Mouse (Mus musculus): ENCODE results near the gene Asns.

Asns gene

DNA sequence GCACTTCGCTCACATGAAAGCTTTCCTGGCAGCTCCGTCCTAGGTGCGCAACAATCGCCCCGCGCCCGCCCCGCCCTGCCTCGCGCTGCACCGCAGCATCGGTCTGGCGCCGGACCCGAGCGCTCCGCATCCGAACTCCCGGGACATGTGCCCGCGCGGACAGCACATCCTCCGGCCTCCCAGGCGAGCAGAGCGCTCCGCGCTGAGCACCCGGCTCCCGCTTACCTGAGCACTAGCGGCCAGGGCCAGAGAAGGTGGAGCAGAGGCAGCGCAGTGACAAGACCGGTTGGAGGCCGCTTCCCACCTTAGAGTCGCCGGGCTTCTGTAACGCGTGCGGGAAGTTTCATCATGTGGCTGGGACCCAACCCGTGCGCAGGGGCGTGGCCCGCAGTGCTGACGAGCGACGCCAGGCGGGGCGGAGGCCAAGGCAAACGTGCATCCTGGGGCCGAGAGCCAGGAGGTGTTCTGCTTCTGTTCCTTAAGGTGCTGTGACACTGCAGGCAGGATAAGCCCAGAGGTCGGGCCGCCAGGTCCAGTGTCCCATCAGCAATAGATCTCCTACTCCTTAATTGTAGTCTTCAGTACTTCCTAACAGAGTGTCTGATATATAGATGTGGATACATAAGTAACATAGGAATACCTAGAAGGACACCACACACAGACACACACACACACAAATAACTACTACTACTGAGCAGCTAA, at the start of gene Asns:
Asns (minus strand) TSS at position 371 of the 702 bp plus-strand sequence.
- DNase-seq (ENCODE audit: low spot score in 2 of 2) = peak; percentile 62 to 87

DNA sequence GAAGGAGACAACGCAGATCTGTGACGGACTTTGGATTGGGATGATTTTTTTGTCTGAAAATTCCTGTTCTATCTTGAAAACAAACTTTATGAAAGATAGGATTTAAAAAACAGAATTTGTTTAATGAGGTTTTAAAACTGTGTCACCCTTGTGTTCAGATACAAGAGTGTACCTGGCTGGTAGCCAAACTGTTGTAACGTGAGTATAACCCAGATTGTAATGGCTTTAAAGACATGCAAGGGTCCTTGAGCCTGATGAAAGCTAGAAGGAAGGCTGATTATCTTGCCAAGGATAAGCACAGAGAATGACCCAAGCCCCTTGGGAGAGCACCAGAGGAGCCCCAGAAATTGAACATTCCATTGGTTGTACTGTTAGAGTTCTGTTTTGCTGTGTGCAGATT, 48.7 kb upstream of the Asns start:
- no peak for DNase-seq (ENCODE audit: low spot score in 2 of 2)

DNA sequence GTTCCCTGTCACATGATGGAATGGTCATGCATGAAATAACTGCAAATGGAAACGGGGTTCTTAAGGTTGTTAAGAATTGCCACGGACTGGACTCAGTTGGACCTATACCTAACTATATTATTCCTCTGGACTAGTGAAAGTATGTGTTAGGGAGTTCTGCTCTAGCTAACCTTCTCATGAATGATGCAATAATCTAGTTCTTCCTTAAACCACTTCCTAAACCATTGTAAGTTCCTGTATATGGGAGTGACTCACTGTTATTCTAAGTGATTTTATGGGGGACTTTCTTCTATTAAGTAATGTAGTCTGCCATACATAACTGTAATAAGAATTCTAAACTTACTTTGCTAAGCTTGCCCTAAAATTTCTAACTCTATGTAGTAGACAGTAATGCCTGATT, 44.8 kb upstream of the Asns start:
- DNase-seq (ENCODE audit: low spot score in 2 of 2) = no peak

DNA sequence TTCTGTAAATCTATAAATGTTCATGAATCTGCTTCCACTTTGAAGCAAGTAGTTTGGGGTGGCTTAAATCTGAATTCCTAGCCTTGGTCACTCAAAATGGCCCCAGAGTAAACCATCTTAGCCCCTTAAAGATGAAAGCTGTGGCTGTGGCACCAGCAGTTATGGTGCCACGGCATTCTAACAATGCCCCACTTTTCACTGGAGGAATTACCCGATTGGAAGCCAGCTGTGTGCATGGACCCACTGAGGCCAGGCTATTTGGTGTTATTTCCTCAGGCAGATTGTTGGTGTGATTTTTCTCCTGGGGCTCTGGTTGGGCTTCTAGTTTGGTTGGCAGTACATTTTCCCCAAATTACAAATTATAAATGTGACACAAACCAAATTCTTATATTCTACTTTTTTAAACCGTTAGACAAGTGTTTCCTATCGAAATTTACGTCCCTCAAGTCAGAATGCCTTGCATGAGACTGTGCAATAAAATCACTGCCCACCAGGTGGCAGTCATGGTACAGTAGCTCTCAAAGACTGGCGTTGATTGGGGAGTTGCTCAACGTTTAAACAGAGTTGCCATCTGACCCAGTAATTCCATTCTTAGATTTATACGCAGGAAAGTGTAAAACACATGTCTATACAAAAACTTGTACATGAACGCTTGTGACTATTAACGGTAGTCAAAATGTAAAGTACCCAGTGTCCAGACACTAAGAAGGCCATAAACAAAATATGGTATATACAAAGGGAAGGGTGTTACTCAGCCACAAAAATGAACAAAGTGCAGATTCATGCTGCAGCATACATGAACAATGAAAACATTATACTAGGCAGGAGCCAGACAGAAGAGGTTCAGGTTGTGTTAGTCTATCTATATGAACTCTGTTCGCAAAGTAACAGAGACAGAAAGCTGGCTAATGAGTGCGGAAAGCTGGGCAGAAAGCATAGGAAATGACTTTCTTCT, 40.0 kb upstream of the Asns start:
- DNase-seq (ENCODE audit: low spot score in 2 of 2) = peak; percentile 16 to 91

DNA sequence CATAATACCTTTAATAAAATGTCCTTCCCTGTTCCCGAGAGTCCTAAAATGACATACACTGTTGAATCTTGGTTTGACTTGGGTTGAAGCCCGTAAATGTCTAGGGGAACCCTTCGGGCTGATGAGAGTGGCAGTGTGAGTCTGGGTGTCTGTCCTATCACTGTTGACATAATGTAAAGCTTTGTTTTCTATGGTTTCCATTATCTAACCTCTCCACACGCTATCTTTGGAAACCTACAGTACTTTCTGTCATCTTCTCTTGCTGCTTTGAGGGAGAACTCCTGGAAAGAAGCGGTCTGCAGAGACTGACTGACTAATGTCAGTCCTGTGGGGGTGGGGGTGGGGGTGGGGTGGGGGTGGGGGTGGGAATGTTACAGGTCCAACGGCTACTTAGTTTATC, 39.0 kb upstream of the Asns start:
- no peak for DNase-seq (ENCODE audit: low spot score in 2 of 2)

DNA sequence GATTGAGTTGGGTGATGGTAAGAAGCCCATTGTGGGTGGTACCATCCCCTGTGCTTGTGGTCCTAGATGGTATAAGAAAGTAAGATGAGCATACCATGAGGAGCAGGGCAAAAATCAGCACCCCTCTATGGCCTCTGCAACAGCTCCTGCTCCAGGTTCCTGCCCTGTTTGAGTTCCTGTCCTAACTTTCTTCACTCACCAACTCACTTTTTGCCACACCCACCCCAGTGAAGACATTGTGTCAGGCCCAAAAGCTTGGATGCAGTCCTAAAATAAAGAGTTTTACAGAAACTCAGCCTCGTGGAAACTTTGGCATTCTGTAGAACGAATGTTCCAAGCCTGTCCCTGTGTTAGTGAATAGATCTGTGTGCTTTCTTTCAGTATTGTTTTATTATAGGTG, 36.1 kb upstream of the Asns start:
- DNase-seq (ENCODE audit: low spot score in 2 of 2) = no peak

DNA sequence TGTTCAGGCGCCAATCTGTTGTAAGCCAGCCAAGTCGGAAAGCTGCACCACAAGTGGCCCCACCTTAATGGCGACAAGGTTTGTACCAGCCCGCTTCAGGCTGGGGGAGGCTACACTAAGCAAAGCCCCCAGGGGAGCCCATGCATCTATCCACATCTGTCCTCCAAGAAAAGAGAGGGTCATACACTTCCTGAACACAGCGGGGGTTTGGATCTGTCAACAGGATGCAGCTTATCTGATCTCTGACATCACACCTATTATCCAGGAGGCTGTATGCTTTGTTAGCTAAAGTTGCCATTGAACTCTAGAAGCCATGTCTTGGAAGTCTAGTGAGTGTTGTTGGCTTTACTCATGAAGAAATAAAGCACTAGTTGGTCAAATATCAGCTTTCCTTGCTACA, 35.2 kb upstream of the Asns start:
- DNase-seq (ENCODE audit: low spot score in 2 of 2) = no peak

DNA sequence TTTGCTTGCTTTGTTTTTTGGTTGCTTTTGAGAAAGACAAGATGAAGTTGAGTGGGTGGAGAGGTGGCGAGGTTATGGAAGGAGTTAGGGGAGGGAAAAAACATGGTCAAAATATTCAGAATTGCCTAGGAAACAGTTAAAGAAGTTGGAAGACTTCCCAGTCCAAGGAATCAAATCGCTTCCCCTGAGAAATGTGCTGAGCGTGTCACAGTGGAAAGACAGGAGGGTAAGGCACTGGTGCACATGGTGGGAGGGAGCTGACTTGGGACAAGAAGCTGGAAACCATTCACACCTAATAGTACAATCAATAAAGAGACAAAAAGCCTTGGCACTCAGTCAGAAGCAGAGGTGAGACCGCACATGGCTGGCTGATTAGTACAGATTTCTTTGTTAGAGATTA, 23.2 kb upstream of the Asns start:
- DNase-seq (ENCODE audit: low spot score in 2 of 2) = no peak

DNA sequence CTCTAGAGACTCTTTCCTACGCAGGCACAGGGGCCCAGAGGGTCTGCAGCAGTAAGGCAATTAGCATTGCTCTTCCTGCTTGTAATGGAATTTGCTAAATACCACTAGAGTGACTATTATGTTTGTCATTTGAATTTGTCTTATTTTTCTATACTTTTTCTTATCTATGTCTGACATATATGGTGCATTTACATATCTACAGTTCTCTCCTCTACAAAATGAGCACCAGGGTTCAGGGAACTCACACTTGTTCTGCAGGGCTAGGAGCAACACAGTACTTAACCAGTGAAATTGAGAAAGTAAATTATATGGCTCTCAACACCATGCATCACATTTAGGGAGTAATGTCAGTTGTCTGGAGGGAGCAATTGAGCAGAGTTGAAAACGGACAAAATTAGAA, 21.2 kb upstream of the Asns start:
- DNase-seq (ENCODE audit: low spot score in 2 of 2) = no peak

DNA sequence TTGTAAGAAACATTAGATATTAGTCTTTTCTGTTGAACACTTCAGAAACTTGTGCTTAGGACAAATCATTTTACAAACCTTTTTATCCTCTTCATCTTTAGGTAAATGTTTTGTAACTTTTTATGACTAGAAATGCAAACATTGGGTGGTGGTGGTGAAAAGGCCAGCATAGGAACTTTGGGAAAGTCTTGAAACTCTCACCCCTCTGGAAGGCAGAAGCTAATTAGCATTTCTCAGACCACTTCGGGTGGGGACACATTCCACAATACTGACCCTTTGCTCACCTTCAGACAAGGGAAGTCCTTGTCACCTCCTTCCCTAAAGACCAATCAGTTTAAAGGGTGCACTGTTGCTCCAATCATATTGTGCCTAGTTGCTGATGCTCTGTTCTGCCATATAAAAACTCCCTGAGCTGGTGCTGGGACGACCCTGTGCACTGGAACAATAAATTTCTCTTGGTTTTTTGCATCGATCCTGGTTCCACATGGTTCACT, 18.8 kb upstream of the Asns start:
- no peak for DNase-seq (ENCODE audit: low spot score in 2 of 2)

DNA sequence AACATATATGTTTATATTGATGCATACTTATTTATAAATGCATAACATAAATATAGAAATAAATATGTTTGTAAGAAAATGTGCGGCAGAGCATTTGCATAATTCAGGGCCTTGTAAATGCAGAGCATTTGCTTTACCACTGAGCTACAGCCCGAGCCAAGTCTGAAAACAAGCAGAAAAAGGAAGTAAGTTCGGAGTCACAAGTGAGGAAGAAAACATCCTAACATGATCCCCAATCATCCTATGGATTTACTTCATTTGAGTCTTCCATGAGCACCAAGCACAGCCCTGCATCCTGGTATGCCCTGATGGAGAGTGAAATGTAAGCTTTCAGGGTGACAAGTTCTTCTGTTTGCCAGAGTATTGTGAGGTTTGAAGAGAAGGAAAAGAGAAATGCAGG, 15.2 kb upstream of the Asns start:
- no peak for DNase-seq (ENCODE audit: low spot score in 2 of 2)

DNA sequence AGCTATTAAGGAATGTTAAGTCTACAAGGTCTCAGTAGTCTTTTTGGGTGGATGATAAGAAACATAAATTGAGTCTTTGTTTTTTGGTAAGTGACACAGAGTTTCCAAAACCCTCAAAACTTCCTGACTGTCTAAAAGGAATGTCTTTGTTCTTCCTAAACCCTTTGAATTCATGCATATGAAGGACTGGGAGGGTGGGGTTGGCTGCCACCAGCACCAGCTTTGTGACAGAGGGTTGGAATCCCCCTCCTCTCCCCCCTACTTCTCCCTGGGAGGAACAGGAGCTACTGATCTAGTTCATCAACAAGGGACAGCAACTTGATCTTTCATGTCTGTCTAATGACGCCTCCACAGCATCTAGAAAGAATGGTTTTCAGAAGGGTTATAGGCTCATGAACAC, 13.7 kb upstream of the Asns start:
- DNase-seq (ENCODE audit: low spot score in 2 of 2) = no peak

DNA sequence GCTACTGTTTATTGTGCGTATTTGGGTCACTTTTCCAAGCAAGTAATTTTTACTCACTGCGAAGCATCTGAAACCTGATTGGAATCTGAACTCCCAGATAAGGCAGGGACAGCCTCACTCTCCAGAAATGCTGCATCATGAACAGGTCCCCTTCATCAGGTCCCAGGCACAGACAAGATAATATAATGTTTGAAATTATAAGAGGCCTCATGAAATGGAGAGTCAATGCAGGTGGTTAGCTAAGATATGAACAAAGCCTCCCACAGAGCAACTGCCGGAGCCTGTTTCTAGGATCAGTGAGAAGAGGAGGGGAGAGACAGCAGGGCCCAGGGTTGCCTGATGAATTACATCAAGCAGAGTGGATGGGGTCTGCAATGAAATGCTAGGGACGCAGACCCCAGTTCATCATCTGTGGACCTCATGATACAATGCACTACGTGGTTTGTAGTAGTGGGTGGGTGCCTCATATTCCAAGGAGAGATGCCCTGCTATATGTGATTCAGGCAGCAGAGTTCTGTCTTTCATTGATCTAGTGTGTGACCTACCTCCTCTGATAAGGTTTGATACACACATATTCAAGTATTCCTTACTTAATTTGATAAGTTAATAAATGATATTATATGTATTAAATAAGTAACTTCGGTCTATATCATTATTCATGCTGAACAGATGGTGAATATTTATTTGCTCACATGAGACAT, 5.1 kb upstream of the Asns start:
- no peak for DNase-seq (ENCODE audit: low spot score in 2 of 2)

DNA sequence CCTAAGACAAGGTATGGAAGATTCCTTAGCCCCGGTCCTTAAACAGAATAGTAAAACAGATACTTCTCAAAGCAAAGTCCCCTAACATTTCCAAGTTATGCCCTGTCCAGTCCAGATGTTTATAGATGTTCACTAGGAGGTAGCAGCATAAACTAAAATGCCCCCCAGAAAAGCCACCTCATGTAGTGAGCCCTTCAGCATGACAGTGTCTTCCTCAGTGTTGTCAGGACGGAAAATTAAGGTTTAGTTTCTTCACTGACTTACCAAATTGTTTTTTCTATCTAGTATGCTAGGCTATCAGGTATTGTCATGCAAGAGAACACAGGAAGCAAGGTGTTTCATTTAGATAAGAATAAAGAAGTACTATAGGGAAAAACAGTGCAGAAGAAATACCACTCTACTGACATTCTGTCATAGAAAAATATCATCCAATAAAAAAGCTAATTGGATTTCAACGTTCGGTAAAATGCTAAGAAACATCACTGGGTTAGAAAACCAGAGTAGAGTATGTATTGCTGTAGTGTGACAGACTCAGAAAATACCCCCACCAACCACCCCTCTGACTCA, 4.1 kb upstream of the Asns start:
- DNase-seq (ENCODE audit: low spot score in 2 of 2) = no peak

DNA sequence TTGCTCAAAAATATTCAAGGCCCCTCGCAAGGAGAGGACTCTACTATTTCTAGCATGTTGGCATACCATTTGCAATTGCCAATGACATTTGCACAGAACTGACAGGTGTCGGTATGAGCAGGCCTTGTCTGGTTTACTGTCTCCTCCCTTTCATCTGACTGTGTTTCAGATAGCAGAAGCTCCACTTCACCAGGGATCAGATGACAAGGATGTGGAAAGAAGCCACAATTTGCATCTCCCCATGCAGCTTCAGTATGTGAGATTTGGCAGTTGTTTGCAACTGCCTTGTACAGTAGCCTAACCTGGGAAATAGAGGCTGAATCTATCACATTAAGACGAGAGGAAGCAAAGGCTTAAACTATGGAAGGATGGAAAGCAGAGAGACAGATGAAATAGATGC, 3.6 kb upstream of the Asns start:
- DNase-seq (ENCODE audit: low spot score in 2 of 2) = no peak

DNA sequence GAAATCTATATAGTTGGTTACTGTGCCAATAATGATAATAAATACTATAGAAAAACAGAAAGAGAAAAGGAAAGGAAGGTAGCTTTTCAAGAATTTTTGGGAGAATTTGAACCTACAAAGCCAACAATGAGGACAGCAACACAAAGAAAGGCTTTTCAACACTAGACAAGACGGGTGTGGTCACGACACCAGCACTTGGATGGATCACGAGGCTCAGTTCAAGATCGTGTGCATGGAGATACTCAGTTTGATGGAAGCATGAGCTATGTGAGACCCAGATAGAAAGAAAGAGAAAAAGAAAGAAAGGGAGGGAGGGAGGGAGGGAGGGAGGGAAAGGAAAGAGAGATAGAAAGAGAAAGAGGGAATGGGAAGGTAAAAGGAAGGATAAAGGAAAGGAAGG, 2.8 kb upstream of the Asns start:
- no peak for DNase-seq (ENCODE audit: low spot score in 2 of 2)

DNA sequence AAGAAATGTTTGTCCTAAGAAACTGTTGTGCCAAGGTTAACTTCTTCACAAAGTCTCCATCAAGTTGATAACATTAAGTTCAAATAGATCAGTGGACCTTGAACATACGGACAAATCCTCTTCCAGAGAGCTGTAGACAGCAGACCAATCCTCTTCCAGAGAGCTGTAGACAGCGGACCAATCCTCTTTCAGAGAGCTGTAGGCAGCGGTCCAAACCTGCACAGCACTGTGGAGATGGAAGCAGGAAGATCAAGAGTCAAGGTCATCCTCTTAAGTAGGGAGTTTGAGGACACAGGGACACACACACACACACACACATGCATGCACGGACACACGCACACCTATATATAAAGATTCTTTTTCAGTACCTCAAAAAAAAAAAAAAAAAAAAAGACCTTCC, 612 bp upstream of the Asns start:
- no peak for DNase-seq (ENCODE audit: low spot score in 2 of 2)

DNA sequence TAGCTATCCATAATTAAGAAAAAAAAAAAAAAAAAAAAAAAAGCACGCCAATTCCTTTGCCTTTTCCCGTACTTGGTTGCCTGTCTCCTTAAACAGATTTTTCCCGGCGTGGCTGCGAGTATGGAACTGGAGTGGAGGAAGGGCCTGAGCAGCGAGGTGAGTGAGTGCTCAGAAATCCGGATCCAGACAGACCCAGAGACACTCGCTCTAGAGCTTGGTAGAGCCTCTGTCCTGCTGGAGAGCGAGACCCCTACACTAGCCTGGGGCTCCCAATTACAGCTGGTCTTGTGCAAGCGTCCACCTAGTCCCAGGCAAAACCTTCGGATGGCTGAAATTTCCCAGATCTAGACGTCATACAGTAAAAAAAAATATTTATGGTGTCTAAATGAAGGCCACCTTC, 603 bp downstream of the Asns start:
- DNase-seq (ENCODE audit: low spot score in 2 of 2) = peak in 1 of 2 experiments; percentile 14

DNA sequence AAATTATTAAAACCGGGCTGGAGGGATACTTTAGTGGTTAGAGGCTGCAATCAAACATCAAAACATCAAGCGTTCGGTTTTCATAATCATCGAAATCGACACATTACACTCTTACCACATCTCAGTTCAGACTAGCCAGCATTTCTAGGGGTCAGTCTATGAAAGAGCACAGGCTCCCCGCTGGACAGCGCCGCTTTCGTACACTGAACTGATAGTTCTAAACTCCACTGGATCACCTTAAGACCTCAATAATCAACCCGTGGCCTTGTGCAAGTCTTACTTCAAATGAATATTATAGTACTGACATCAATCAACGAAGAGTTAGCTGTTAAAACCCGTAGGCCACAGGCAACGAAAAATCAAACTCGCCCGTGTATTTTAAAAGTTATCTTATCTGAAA, 1.0 kb downstream of the Asns start:
- DNase-seq (ENCODE audit: low spot score in 2 of 2) = no peak

DNA sequence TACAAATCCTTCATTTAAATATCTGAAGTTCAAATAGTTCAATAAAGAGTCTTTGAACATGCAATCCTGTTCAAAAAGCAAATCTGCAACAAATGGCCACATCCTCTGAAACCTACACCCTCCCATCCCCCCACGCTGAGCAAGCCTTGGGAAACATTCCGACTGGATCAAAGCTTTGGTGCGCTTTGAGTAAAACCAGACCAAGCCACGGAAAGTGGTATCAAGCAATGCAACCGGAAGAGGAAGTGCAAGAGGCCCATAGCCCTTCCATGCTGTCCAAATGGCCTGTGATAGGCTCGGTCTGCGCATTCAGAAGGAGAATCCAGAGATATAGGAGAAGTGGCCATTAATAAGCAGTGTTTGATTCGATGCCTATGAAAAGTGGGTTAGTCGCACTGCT, 2.6 kb downstream of the Asns start:
- no peak for DNase-seq (ENCODE audit: low spot score in 2 of 2)

DNA sequence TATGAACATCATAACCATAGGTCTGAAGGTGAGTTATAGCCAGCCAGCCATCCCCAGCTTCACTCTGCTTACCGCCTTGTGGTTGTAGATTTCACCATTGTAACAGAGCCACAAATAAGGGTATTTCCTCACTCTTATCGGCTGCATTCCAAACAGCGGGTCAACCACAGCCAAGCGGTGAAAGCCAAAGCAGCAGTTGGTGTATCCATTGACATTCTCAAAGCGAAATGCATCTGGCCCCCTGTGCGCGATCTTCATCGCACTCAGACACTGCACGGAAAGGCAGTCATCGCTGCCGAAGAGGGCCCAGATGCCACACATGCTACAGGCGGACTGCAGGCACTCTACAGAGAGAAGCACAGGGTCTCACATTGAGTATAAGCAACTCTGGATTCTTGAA, 3.9 kb downstream of the Asns start:
- no peak for DNase-seq (ENCODE audit: low spot score in 2 of 2)

DNA sequence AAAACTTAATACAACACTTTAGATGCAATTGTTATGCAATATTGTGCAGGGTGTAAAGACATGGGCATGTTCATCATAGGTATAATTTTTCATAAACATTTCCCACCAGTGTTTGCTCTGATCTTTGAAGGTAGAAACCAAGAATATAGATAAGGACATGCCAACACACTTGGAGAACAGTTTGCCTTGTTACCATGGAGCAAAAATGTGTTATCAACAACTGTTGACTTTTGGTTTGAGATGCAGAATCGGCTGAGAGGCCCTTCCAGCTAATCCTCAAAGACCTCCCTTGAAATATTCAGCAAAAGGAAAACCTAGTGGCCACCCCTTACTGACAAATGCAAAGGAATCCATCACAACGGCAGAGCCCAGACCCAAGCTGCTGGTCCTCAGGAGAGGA, 7.0 kb downstream of the Asns start:
- DNase-seq (ENCODE audit: low spot score in 2 of 2) = no peak
